Mouse (Mus musculus): ENCODE data around the gene Ntrk3. TPM values are rescaled to one million over a fixed set of nuclear protein-coding genes. Genes with fewer than 3 reads are reported as not detected.

Ntrk3 gene
- polyA plus RNA-seq, 1 experiment from 2014 or later: 2.3 TPM

DNA sequence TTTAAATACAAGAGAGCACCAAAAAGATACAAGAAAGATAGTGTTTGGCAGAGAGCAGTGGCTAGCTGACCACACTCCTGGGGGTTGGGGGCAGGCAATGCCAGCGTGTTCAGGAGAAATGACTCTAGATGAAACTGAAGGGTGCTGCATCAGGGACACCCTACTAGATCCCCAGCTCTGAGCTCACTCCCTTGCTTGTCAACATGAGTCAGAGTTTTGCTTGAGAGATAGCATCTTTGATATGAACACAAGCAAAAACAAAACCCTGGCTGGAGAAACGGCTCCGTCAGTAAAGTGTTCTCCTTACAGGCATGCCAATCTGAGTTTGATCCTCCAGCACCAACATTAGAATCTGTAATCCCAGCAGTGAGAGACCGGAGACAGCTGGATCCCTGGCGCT, 189.1 kb downstream of the Ntrk3 start:
- Histone ChIP-seq H3K9me3 (replicated peaks; ENCODE audit: control insufficient read depth, low read length) (peaks cover 6% of the 10 kb centered on the region; the same call in 1 of the 2 replicates), H3K36me3 (ENCODE audit: control insufficient read depth, insufficient read depth) (no peaks in the 10 kb centered on the region), H3K4me3 (ENCODE audit: low read length) (no peak overlapping the region), H3K4me2 (ENCODE audit: low read depth, low read length) (no peak overlapping the region), H3K27me3 (ENCODE audit: control insufficient read depth, insufficient read depth, low read length) (no peaks in the 10 kb centered on the region), H3K9ac (ENCODE audit: low read length) (no peak overlapping the region), H3K4me1 (ENCODE audit: control insufficient read depth, insufficient read depth, low read length) (no peaks in the 10 kb centered on the region), H3K27ac (ENCODE audit: low read length) (no peak overlapping the region)
- ATAC-seq (replicated peaks; ENCODE audit: extremely low read depth, insufficient read depth, low FRiP score): no peak
- 75% methylated on average over 5 of the region's 5 CpGs for WGBS

DNA sequence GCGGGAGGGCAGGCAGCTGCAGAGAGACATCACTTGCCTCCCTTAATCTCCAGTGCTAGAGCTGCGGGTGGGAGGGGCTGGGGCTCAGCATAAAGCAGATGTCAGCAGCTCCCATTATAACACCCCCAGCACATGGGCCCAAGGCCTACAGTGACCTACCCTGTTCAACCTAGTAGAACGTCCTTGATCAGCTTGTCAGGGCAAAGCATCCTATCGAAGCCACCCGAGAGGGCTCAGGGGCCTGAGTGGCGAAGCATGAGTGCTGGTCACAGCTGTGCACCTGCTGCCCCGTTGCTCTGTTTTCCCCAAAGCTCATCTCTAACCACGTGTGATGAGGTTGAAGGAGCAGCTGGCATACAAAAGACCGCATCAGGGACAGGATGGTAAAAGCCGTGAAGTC, 191.3 kb downstream of the Ntrk3 start:
- H3K9ac ChIP-seq (ENCODE audit: low read length): no peak overlapping the region
- WGBS: 69% methylated on average over 10 of the region's 10 CpGs
- H3K4me2 ChIP-seq (ENCODE audit: low read depth, low read length): no peak overlapping the region
- H3K36me3 ChIP-seq (ENCODE audit: control insufficient read depth, insufficient read depth): no peaks in the 10 kb centered on the region
- H3K27ac ChIP-seq (ENCODE audit: low read length): no peak overlapping the region
- no peaks in the 10 kb centered on the region for H3K27me3 ChIP-seq (ENCODE audit: control insufficient read depth, insufficient read depth, low read length)
- H3K9me3 ChIP-seq (replicated peaks; ENCODE audit: control insufficient read depth, low read length): peaks cover 6% of the 10 kb centered on the region; the same call in 1 of the 2 replicates
- no peak for ATAC-seq (replicated peaks; ENCODE audit: extremely low read depth, insufficient read depth, low FRiP score)
- H3K4me3 ChIP-seq (ENCODE audit: low read length): no peak overlapping the region
- no peaks in the 10 kb centered on the region for H3K4me1 ChIP-seq (ENCODE audit: control insufficient read depth, insufficient read depth, low read length)

DNA sequence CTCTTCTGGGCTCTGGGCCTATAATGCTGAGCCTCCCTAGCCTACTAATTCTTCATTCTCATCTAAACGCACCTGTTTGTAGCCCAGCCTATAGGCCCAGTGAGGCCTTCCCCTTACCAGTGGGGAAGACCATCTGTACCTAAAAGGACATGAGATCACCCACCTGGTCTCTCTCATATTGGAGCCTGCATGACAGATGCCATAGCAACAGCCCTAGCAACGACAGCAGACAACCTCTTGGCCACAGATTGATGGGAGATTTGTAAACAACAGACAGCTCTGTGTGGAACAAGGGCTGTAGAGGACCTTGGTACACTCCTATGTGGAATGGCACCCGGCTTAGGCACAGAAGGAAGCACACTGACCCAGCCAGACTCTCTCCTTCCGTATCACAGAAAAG, 195.3 kb downstream of the Ntrk3 start:
- H3K36me3 ChIP-seq (ENCODE audit: control insufficient read depth, insufficient read depth): no peaks in the 10 kb centered on the region
- H3K9me3 ChIP-seq (replicated peaks; ENCODE audit: control insufficient read depth, low read length): peaks cover 5% of the 10 kb centered on the region; the same call in 1 of the 2 replicates
- H3K4me3 ChIP-seq (ENCODE audit: low read length): no peak overlapping the region
- no peak overlapping the region for H3K4me2 ChIP-seq (ENCODE audit: low read depth, low read length)
- H3K27me3 ChIP-seq (ENCODE audit: control insufficient read depth, insufficient read depth, low read length): no peaks in the 10 kb centered on the region
- no peak for ATAC-seq (replicated peaks; ENCODE audit: extremely low read depth, insufficient read depth, low FRiP score)
- WGBS: 53% methylated on average over 4 of the region's 4 CpGs
- H3K9ac ChIP-seq (ENCODE audit: low read length): no peak overlapping the region
- no peaks in the 10 kb centered on the region for H3K4me1 ChIP-seq (ENCODE audit: control insufficient read depth, insufficient read depth, low read length)
- H3K27ac ChIP-seq (ENCODE audit: low read length): no peak overlapping the region

DNA sequence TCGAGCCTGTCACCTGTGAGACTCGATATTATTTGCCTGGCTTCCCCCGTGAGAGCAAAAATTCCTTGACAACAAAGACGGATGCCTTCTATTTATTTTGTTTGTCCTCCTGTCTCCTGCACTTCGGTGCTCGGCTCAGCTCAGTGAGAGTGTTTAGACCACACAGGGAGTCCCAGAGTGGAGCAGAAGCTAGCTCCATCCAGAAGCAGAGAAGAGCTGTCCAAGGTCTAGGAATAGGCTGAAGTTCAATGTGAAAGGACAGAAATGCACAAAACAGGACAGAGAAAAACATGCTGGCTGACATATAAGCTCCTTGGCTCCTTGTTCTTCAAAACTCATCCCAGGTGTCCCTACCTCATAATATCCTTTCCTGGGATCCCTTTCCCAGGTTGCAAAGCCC, 207.5 kb downstream of the Ntrk3 start:
- no peaks in the 10 kb centered on the region for H3K4me1 ChIP-seq (ENCODE audit: control insufficient read depth, insufficient read depth, low read length)
- WGBS: 36% methylated on average over 6 of the region's 6 CpGs

DNA sequence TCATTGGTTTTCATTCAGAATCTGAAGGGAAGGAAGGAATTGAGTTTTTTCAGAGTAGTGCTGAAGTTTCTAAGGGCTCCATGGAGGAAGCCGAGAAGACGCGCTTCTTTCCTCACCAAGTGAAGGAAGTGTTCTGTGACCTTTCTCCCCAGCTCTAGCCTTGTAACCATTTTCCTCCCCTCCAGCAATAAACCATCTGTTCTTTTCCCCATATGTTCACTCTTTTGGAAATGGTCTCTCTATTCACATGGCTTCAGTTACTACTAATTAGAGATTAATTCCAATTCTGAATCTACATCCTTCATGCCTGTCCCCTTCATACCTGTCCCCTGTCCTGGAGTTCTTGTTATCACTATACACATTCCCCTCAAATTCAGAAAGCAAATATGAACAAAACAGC, 209.8 kb downstream of the Ntrk3 start:
- Histone ChIP-seq H3K9ac (ENCODE audit: low read length) (no peak overlapping the region), H3K27me3 (ENCODE audit: control insufficient read depth, insufficient read depth, low read length) (no peaks in the 10 kb centered on the region), H3K4me2 (ENCODE audit: low read depth, low read length) (no peak overlapping the region), H3K27ac (ENCODE audit: low read length) (no peak overlapping the region), H3K4me3 (ENCODE audit: low read length) (no peak overlapping the region), H3K9me3 (replicated peaks; ENCODE audit: control insufficient read depth, low read length) (no peaks in the 10 kb centered on the region), H3K36me3 (ENCODE audit: control insufficient read depth, insufficient read depth) (no peaks in the 10 kb centered on the region), H3K4me1 (ENCODE audit: control insufficient read depth, insufficient read depth, low read length) (no peaks in the 10 kb centered on the region)
- WGBS: 80% methylated on average over 3 of the region's 3 CpGs
- no peak for ATAC-seq (replicated peaks; ENCODE audit: extremely low read depth, insufficient read depth, low FRiP score)

More for the DNA sequence above, 207.5 kb downstream of the Ntrk3 start:
- Histone ChIP-seq H3K27ac (ENCODE audit: low read length) (no peak overlapping the region), H3K9me3 (replicated peaks; ENCODE audit: control insufficient read depth, low read length) (no peaks in the 10 kb centered on the region), H3K36me3 (ENCODE audit: control insufficient read depth, insufficient read depth) (no peaks in the 10 kb centered on the region), H3K27me3 (ENCODE audit: control insufficient read depth, insufficient read depth, low read length) (no peaks in the 10 kb centered on the region), H3K9ac (ENCODE audit: low read length) (no peak overlapping the region), H3K4me3 (ENCODE audit: low read length) (no peak overlapping the region), H3K4me2 (ENCODE audit: low read depth, low read length) (no peak overlapping the region)
- ATAC-seq (replicated peaks; ENCODE audit: extremely low read depth, insufficient read depth, low FRiP score): no peak

DNA sequence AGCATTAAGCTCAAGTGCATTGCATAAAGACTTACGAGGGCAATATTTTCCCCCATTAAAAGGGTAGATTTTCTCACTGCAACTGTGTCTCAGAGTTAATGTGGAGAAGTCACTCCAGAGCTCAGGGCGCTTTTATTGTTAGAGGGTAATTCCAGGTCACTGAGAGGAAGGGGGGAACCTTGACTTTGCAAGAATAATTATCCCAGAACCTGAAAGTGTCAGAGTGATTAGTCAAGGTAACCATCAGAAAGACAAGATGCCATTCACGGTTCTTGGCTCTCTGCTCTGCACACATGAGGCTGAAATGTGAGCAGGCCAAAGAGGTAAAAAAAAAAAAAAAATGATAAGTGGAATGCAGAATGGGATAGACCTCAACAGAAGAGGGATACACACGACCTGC, 210.2 kb downstream of the Ntrk3 start:
- Histone ChIP-seq H3K36me3 (ENCODE audit: control insufficient read depth, insufficient read depth) (no peaks in the 10 kb centered on the region), H3K27ac (ENCODE audit: low read length) (no peak overlapping the region), H3K4me3 (ENCODE audit: low read length) (no peak overlapping the region), H3K9ac (ENCODE audit: low read length) (no peak overlapping the region), H3K4me2 (ENCODE audit: low read depth, low read length) (no peak overlapping the region), H3K9me3 (replicated peaks; ENCODE audit: control insufficient read depth, low read length) (no peaks in the 10 kb centered on the region), H3K27me3 (ENCODE audit: control insufficient read depth, insufficient read depth, low read length) (no peaks in the 10 kb centered on the region), H3K4me1 (ENCODE audit: control insufficient read depth, insufficient read depth, low read length) (no peaks in the 10 kb centered on the region)
- 54% methylated on average over 4 of the region's 4 CpGs for WGBS
- ATAC-seq (replicated peaks; ENCODE audit: extremely low read depth, insufficient read depth, low FRiP score): no peak

DNA sequence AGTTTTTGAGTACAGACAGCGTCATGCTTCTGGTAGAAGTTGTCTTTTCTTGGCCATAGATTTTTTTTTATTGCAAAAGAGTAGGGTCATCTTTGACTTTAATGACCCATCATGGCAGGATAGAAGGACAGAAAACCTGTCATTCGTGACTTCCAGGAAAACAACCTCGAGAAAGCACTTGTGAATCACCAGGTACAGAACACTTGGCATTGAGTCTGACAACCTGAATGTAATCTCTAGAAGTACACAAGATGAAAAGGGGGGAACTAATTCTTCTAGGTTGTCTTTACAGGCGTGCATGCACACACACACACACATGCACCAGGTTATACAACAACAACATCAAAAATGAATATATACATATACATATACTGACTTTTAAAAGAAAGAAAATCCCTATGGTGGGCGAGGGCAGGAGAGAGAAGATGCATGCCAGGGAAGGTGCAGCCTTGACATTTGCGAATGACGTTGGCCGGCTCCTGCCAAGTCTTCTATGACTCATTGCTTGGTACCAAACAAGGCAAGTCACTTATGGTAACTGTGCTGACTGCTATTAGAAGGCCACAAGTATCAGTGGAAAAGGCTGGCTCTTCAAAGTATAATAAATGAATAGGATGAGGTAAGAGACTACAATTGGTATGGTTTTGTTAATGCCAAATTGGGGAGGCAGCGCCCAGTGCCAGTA, 217.4 kb downstream of the Ntrk3 start:
- 74% methylated on average over 9 of the region's 9 CpGs for WGBS
- no peak overlapping the region for H3K9ac ChIP-seq (ENCODE audit: low read length)
- H3K4me3 ChIP-seq (ENCODE audit: low read length): no peak overlapping the region
- H3K36me3 ChIP-seq (ENCODE audit: control insufficient read depth, insufficient read depth): no peaks in the 10 kb centered on the region
- no peak for ATAC-seq (replicated peaks; ENCODE audit: extremely low read depth, insufficient read depth, low FRiP score)
- H3K27ac ChIP-seq (ENCODE audit: low read length): no peak overlapping the region
- H3K27me3 ChIP-seq (ENCODE audit: control insufficient read depth, insufficient read depth, low read length): no peaks in the 10 kb centered on the region
- H3K4me2 ChIP-seq (ENCODE audit: low read depth, low read length): no peak overlapping the region
- H3K4me1 ChIP-seq (ENCODE audit: control insufficient read depth, insufficient read depth, low read length): no peaks in the 10 kb centered on the region
- H3K9me3 ChIP-seq (replicated peaks; ENCODE audit: control insufficient read depth, low read length): no peaks in the 10 kb centered on the region

DNA sequence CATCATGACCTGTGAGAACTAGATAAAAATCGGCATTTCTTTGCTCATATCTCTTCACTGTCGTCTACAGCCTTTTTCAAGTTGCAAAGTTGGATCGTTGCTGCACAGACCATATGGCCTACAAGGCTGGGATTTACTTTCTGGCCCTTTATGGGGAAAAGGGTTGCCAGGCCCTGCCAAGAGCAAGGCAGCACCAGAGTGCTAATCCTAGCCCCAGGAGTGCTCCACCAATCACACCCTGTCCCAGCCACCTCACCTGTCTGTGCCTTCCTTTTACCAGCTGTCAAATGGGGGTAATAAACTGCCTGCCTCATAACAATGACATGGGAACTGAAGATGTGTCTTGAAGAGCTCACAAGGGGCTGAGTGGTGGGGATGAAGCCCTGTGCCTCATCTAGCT, 218.1 kb downstream of the Ntrk3 start:
- H3K4me1 ChIP-seq (ENCODE audit: control insufficient read depth, insufficient read depth, low read length): no peaks in the 10 kb centered on the region
- ATAC-seq (replicated peaks; ENCODE audit: extremely low read depth, insufficient read depth, low FRiP score): no peak
- H3K4me3 ChIP-seq (ENCODE audit: low read length): no peak overlapping the region
- H3K9me3 ChIP-seq (replicated peaks; ENCODE audit: control insufficient read depth, low read length): no peaks in the 10 kb centered on the region
- H3K9ac ChIP-seq (ENCODE audit: low read length): no peak overlapping the region
- H3K27me3 ChIP-seq (ENCODE audit: control insufficient read depth, insufficient read depth, low read length): no peaks in the 10 kb centered on the region
- no peaks in the 10 kb centered on the region for H3K36me3 ChIP-seq (ENCODE audit: control insufficient read depth, insufficient read depth)
- WGBS: 77% methylated on average over 3 of the region's 3 CpGs
- H3K27ac ChIP-seq (ENCODE audit: low read length): no peak overlapping the region
- no peak overlapping the region for H3K4me2 ChIP-seq (ENCODE audit: low read depth, low read length)

DNA sequence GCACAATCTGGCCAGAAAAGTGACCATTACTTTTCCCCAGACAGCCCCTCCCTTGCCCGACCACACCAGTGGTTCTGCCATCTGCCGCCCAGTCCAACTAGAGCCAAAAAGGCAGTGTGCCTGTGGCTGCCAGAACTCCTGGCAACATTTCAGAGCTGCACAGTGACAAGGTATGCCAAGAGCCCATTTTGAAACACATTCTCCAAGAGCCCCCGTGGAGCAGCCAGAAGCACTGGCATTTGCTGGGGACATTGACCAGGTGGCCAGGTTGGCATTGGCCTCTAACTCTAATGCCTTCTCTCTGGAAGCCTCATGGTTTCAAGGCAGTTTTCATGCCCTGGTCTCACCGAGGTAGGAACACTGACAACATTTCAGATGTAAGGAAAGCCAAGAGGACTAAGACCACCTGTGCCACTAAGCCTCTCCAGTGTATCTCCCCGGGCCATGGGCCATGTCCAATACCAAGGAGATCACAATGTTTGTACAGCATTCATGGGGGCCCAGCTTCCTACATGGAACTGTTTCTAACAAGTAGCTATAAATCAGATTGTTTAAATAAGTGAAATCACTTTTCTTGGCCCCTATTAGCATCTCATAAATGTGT, 218.9 kb downstream of the Ntrk3 start:
- Histone ChIP-seq H3K27ac (ENCODE audit: low read length) (no peak overlapping the region), H3K4me2 (ENCODE audit: low read depth, low read length) (no peak overlapping the region), H3K36me3 (ENCODE audit: control insufficient read depth, insufficient read depth) (no peaks in the 10 kb centered on the region), H3K9ac (ENCODE audit: low read length) (no peak overlapping the region), H3K4me3 (ENCODE audit: low read length) (no peak overlapping the region), H3K4me1 (ENCODE audit: control insufficient read depth, insufficient read depth, low read length) (no peaks in the 10 kb centered on the region), H3K27me3 (ENCODE audit: control insufficient read depth, insufficient read depth, low read length) (no peaks in the 10 kb centered on the region), H3K9me3 (replicated peaks; ENCODE audit: control insufficient read depth, low read length) (no peaks in the 10 kb centered on the region)
- WGBS: 71% methylated on average over 5 of the region's 5 CpGs
- no peak for ATAC-seq (replicated peaks; ENCODE audit: extremely low read depth, insufficient read depth, low FRiP score)
